Mouse (Mus musculus) layer of hippocampus, adult 9-10 months (tissue): Measurements from ENCODE around the gene Arl16.
"Not testable (repeated sequence)": the region's sequence is repeated elsewhere in the genome, so short reads cannot be mapped to it uniquely, and the experiment has no call there.

Experiments used
- DNase-seq: peaks from one replicate; pipeline ENCODE4 v3.0.0; 2022; ENCODE audit warnings: low spot score

Arl16 gene

GRCm38 (mm10) chr11:120467051-120467735 is at the start of gene Arl16:
Gene Arl16, minus strand, starts transcription at chr11:120467607.
- DNase-seq, result peak; percentile 84

GRCm38 (mm10) chr11:120517147-120517546 is 49.7 kb upstream of the Arl16 start:
- DNase-seq, result no peak

GRCm38 (mm10) chr11:120515611-120516010 is 48.2 kb upstream of the Arl16 start:
- peak; percentile 74 for DNase-seq

GRCm38 (mm10) chr11:120514262-120514661 is 46.9 kb upstream of the Arl16 start:
- not testable (repeated sequence) for DNase-seq

GRCm38 (mm10) chr11:120512790-120513453 is 45.5 kb upstream of the Arl16 start:
- no peak for DNase-seq

GRCm38 (mm10) chr11:120510375-120511030 is 43.1 kb upstream of the Arl16 start:
- DNase-seq, result no peak

GRCm38 (mm10) chr11:120509940-120510339 is 42.5 kb upstream of the Arl16 start:
- DNase-seq, result no peak

- DNase-seq, result no peak
Measured at GRCm38 (mm10) chr11:120508290-120508870, 41.0 kb upstream of the Arl16 start.

GRCm38 (mm10) chr11:120507611-120508289 is 40.3 kb upstream of the Arl16 start:
- no peak for DNase-seq

- no peak for DNase-seq
Measured at GRCm38 (mm10) chr11:120506899-120507298, 39.5 kb upstream of the Arl16 start.

- DNase-seq, result no peak
Measured at GRCm38 (mm10) chr11:120505661-120506060, 38.3 kb upstream of the Arl16 start.

GRCm38 (mm10) chr11:120501701-120502100 is 34.3 kb upstream of the Arl16 start:
- no peak for DNase-seq

GRCm38 (mm10) chr11:120501018-120501417 is 33.6 kb upstream of the Arl16 start:
- DNase-seq, result no peak

- DNase-seq, result no peak
Measured at GRCm38 (mm10) chr11:120500357-120500756, 33.0 kb upstream of the Arl16 start.

GRCm38 (mm10) chr11:120499894-120500293 is 32.5 kb upstream of the Arl16 start:
- no peak for DNase-seq

- no peak for DNase-seq
Measured at GRCm38 (mm10) chr11:120498891-120499290, 31.5 kb upstream of the Arl16 start.

GRCm38 (mm10) chr11:120498226-120498625 is 30.8 kb upstream of the Arl16 start:
- DNase-seq, result no peak

- no peak for DNase-seq
Measured at GRCm38 (mm10) chr11:120497436-120497835, 30.0 kb upstream of the Arl16 start.

GRCm38 (mm10) chr11:120493911-120494310 is 26.5 kb upstream of the Arl16 start:
- DNase-seq, result no peak

GRCm38 (mm10) chr11:120493351-120493750 is 25.9 kb upstream of the Arl16 start:
- DNase-seq, result no peak

- DNase-seq, result no peak
Measured at GRCm38 (mm10) chr11:120492878-120493203, 25.4 kb upstream of the Arl16 start.
